Mouse (Mus musculus) MEL (cell line): ENCODE results near the gene Zdhhc14. TPM values are rescaled to one million over a fixed set of nuclear protein-coding genes. Genes with fewer than 3 reads are reported as not detected.

Source experiments
- DNase-seq: peaks from one replicate; pipeline ENCODE4 v3.0.0; 2011; ENCODE audit warnings: low read depth, low spot score
- H3K27ac ChIP-seq: 2 replicates; pipeline ENCODE4 v1.5.1; 2012; ENCODE audit warnings: low read depth, mild to moderate bottlenecking, control low read depth, low read length, moderate library complexity; ENCODE audit not compliant: control insufficient read depth
- H3K27me3 ChIP-seq, 2 experiments: fragments of 150-350 bp in 1 of 2; sonication (generic) in 1 of 2; 2 replicates each; pipeline ENCODE4 v1.6.1; 2012; ENCODE audit warnings: low read length in 2 of 2, mild to moderate bottlenecking in 2 of 2, improper control_type of control experiment in 1 of 2, moderate library complexity in 1 of 2; ENCODE audit not compliant: insufficient read depth in 2 of 2, control insufficient read depth in 1 of 2
- H3K36me3 ChIP-seq, 2 experiments: 2 replicates each; pipeline ENCODE4 v1.6.1; 2012 to 2014; ENCODE audit warnings: low read length in 2 of 2, improper control_type of control experiment in 1 of 2, inconsistent platforms in 1 of 2, mild to moderate bottlenecking in 1 of 2; ENCODE audit not compliant: insufficient read depth in 2 of 2, control insufficient read depth in 1 of 2
- H3K4me1 ChIP-seq, 2 experiments: fragments of 150-350 bp in 1 of 2; sonication (generic) in 1 of 2; 2 replicates each; pipeline ENCODE4 v1.6.1; 2012; ENCODE audit warnings: low read length in 2 of 2, improper control_type of control experiment in 1 of 2, mild to moderate bottlenecking in 1 of 2; ENCODE audit not compliant: insufficient read depth in 2 of 2, control insufficient read depth in 1 of 2
- H3K4me3 ChIP-seq, 2 experiments: fragments of 150-350 bp in 1 of 2; sonication (generic) in 1 of 2; 2 replicates each; pipeline ENCODE4 v1.5.1; 2012; ENCODE audit warnings: low read depth in 2 of 2, low read length in 2 of 2, mild to moderate bottlenecking in 2 of 2, moderate library complexity in 2 of 2, control low read depth in 1 of 2, improper control_type of control experiment in 1 of 2; ENCODE audit not compliant: control insufficient read depth in 1 of 2, insufficient read depth in 1 of 2
- H3K79me2 ChIP-seq: 2 replicates; pipeline ENCODE4 v1.6.1; 2012; ENCODE audit warnings: mild to moderate bottlenecking, low read length, moderate library complexity; ENCODE audit not compliant: control insufficient read depth, poor library complexity, insufficient read depth
- H3K9ac ChIP-seq: 2 replicates; pipeline ENCODE4 v1.6.1; 2012; ENCODE audit warnings: low read depth, mild to moderate bottlenecking, control low read depth, low read length, moderate library complexity; ENCODE audit not compliant: control insufficient read depth, poor library complexity, severe bottlenecking
- H3K9me3 ChIP-seq: fragments of 150-350 bp; sonication (generic); replicated peaks from 2 replicates; pipeline ENCODE4 v1.6.1; 2012; ENCODE audit warnings: mild to moderate bottlenecking, low read length, improper control_type of control experiment, moderate library complexity; ENCODE audit not compliant: insufficient read depth
- CHD1 ChIP-seq: IDR thresholded peaks from 2 replicates; pipeline ENCODE4 v1.6.1; 2012; ENCODE audit warnings: low read depth, mild to moderate bottlenecking, inconsistent platforms, low read length, improper control_type of control experiment
- CHD2 ChIP-seq: IDR thresholded peaks from 2 replicates; pipeline ENCODE4 v1.6.1; 2011; ENCODE audit warnings: low read length, improper control_type of control experiment
- CTCF ChIP-seq, 3 experiments: IDR thresholded peaks in 2 of 3; conservative IDR thresholded peaks in 1 of 3; 2 replicates each; pipeline ENCODE4 v1.5.1; 2011 to 2012; ENCODE audit warnings: low read length in 3 of 3, low read depth in 2 of 3, mild to moderate bottlenecking in 2 of 3, improper control_type of control experiment in 1 of 3, inconsistent platforms in 1 of 3, mixed read lengths in 1 of 3, moderate library complexity in 1 of 3; ENCODE audit not compliant: control insufficient read depth in 1 of 3, insufficient read depth in 1 of 3, poor library complexity in 1 of 3, severe bottlenecking in 1 of 3
- E2F4 ChIP-seq: IDR thresholded peaks from 2 replicates; pipeline ENCODE4 v1.6.1; 2011; ENCODE audit warnings: low read depth, low read length, improper control_type of control experiment, borderline replicate concordance
- ELF1 ChIP-seq: IDR thresholded peaks from 2 replicates; pipeline ENCODE4 v1.6.1; 2014; ENCODE audit warnings: low read depth, mild to moderate bottlenecking, inconsistent platforms, low read length, improper control_type of control experiment, moderate library complexity
- ETS1 ChIP-seq: IDR thresholded peaks from 2 replicates; pipeline ENCODE4 v1.6.1; 2012; ENCODE audit warnings: low read depth, mild to moderate bottlenecking, inconsistent platforms, low read length, improper control_type of control experiment, moderate library complexity
- GABPA ChIP-seq: IDR thresholded peaks from 2 replicates; pipeline ENCODE4 v1.6.1; 2012; ENCODE audit warnings: low read depth, mild to moderate bottlenecking, inconsistent platforms, low read length, improper control_type of control experiment, moderate library complexity
- GATA1 ChIP-seq: IDR thresholded peaks from 2 replicates; pipeline ENCODE4 v1.6.1; 2011; ENCODE audit warnings: low read depth, low read length, improper control_type of control experiment
- HCFC1 ChIP-seq: IDR thresholded peaks from 2 replicates; pipeline ENCODE4 v1.6.1; 2012; ENCODE audit warnings: low read depth, mild to moderate bottlenecking, inconsistent platforms, low read length, improper control_type of control experiment, moderate library complexity
- MAFK ChIP-seq: IDR thresholded peaks from 2 replicates; pipeline ENCODE4 v1.6.1; 2011; ENCODE audit warnings: low read depth, mild to moderate bottlenecking, low read length, improper control_type of control experiment, borderline replicate concordance
- MAZ ChIP-seq: IDR thresholded peaks from 2 replicates; pipeline ENCODE4 v1.6.1; 2012; ENCODE audit warnings: low read depth, mild to moderate bottlenecking, inconsistent platforms, low read length, improper control_type of control experiment
- MXI1 ChIP-seq: IDR thresholded peaks from 2 replicates; pipeline ENCODE4 v1.6.1; 2011; ENCODE audit warnings: mild to moderate bottlenecking, low read depth, low read length, improper control_type of control experiment
- POLR2AphosphoS2 ChIP-seq: IDR thresholded peaks from 2 replicates; pipeline ENCODE4 v1.6.1; 2011; ENCODE audit warnings: low read length, improper control_type of control experiment
- SMC3 ChIP-seq: IDR thresholded peaks from 2 replicates; pipeline ENCODE4 v1.6.1; 2011; ENCODE audit warnings: low read depth, low read length, improper control_type of control experiment
- TAL1 ChIP-seq: IDR thresholded peaks from 2 replicates; pipeline ENCODE4 v1.6.1; 2012; ENCODE audit warnings: mild to moderate bottlenecking, inconsistent platforms, low read length, moderate library complexity, mixed read lengths
- TBP ChIP-seq: IDR thresholded peaks from 2 replicates; pipeline ENCODE4 v1.8.0; 2011; ENCODE audit warnings: low read depth, low read length, improper control_type of control experiment
- ZKSCAN1 ChIP-seq: IDR thresholded peaks from 2 replicates; pipeline ENCODE4 v1.6.1; 2012; ENCODE audit warnings: low read depth, mild to moderate bottlenecking, inconsistent platforms, low read length, improper control_type of control experiment, moderate library complexity
- ZNF384 ChIP-seq: IDR thresholded peaks from 2 replicates; pipeline ENCODE4 v1.6.1; 2012; ENCODE audit warnings: low read depth, mild to moderate bottlenecking, inconsistent platforms, low read length, improper control_type of control experiment
- polyA plus RNA-seq, 2 experiments: library from polyadenylated mRNA; stranded (reverse) in 1 of 2; unstranded in 1 of 2; fragments of >175 nt in 1 of 2; fragments of >200 nt in 1 of 2; gene quantifications; 2 replicates each; pipeline versions ENCODE4 v1.2.1 to v1.2.4; 2012; ENCODE audit warnings: low replicate concordance in 2 of 2, low read depth in 1 of 2; ENCODE audit not compliant: insufficient read length in 2 of 2, insufficient read depth in 1 of 2, missing spikeins in 1 of 2
- total RNA-seq: library from RNA; depleted of rRNA; stranded (reverse); fragments of 300-350 nt; gene quantifications from 2 replicates; pipeline ENCODE4 v1.2.3, GENCODE M21; 2012

The Zdhhc14 gene
- total and polyA plus RNA-seq, 3 experiments, result 3.4 to 4.9 TPM; not detected in 1

GRCm38 (mm10) chr17:5723601-5724189, 231.3 kb downstream of the Zdhhc14 start:
- no peak for DNase-seq
- TF ChIP-seq E2F4, result no peak
- TF ChIP-seq GATA1, result no peak
- no peak for TF ChIP-seq MAZ
- no peak for TF ChIP-seq POLR2AphosphoS2
- TF ChIP-seq MAFK, result no peak
- TF ChIP-seq ZNF384, result no peak
- no peak for TF ChIP-seq TAL1
- TF ChIP-seq MXI1, result no peak
- TF ChIP-seq GABPA, result no peak
- TF ChIP-seq CTCF (IDR thresholded peaks at IDR 0.05 in 2 of 3, conservative IDR thresholded peaks at IDR 0.05 in 1 of 3; ENCODE audit: control insufficient read depth in 1 of 3, insufficient read depth in 1 of 3, low read depth in 2 of 3, low read length in 3 of 3, poor library complexity in 1 of 3, severe bottlenecking in 1 of 3), result no peak
- TF ChIP-seq ELF1, result no peak
- no peak for TF ChIP-seq CHD1
- TF ChIP-seq HCFC1, result no peak
- TF ChIP-seq TBP, result no peak
- TF ChIP-seq ETS1, result no peak
- no peak for TF ChIP-seq ZKSCAN1
- no peak for TF ChIP-seq CHD2
- Histone ChIP-seq H3K9ac (no peak overlapping the region), H3K36me3 (no peaks in the 10 kb centered on the region), H3K4me3 (no peak overlapping the region), H3K27me3 (no peaks in the 10 kb centered on the region), H3K27ac (no peak overlapping the region), H3K4me1 (no peaks in the 10 kb centered on the region), H3K9me3 (no peaks in the 10 kb centered on the region), H3K79me2 (no peaks in the 10 kb centered on the region)

- no peak for DNase-seq
- H3K4me3 ChIP-seq, result no peak overlapping the region
- H3K79me2 ChIP-seq, result no peaks in the 10 kb centered on the region
- no peak overlapping the region for H3K9ac ChIP-seq
- no peak overlapping the region for H3K27ac ChIP-seq
- H3K36me3 ChIP-seq, result peaks cover 0 to 11% of the 10 kb centered on the region in 2 experiments; a peak in 2 of 4 replicates
- H3K27me3 ChIP-seq, result no peaks in the 10 kb centered on the region
- peaks cover 6 to 15% of the 10 kb centered on the region in 2 experiments for H3K4me1 ChIP-seq
- no peaks in the 10 kb centered on the region for H3K9me3 ChIP-seq
- TF ChIP-seq SMC3 (peak; percentile 21; the same call in 1 of the 2 replicates), CTCF (IDR thresholded peaks at IDR 0.05 in 2 of 3, conservative IDR thresholded peaks at IDR 0.05 in 1 of 3; ENCODE audit: control insufficient read depth in 1 of 3, insufficient read depth in 1 of 3, low read depth in 2 of 3, low read length in 3 of 3, poor library complexity in 1 of 3, severe bottlenecking in 1 of 3) (peak in 1 of 3 experiments; percentile 30; a peak in 2 of 6 replicates), TAL1 (no peak), ZNF384 (peak; percentile 76)
- TF ChIP-seq, all 39 proteins: peak for 3
Observed at GRCm38 (mm10) chr17:5729587-5730125, 237.3 kb downstream of the Zdhhc14 start.
